Mouse (Mus musculus) layer of hippocampus, adult 9-11 months (tissue): ENCODE results near the gene Scn4b.

Experiments
- DNase-seq: peaks from one replicate; pipeline ENCODE4 v3.0.0; 2022

Gene Scn4b

DNA sequence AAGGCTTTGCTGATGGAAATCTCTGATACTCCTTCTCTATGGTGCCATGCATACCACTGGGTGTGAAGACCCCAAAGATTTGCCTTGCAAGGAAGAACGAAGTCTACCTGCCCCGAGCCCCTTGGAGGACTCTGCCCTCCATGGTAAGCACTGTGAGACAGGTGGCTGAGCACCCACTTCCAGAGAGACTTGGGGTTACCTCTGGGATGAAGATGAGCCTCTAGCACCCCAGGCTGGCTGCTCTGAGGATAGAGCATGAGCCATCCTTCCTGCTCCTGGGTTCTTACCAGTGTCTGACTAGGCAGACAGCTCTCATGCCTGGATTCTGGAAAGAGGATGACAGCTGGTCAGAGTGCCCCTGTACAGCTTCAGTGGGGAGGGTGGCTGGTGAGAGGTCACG is 8.1 kb upstream of the Scn4b start:
- DNase-seq, result no peak

DNA sequence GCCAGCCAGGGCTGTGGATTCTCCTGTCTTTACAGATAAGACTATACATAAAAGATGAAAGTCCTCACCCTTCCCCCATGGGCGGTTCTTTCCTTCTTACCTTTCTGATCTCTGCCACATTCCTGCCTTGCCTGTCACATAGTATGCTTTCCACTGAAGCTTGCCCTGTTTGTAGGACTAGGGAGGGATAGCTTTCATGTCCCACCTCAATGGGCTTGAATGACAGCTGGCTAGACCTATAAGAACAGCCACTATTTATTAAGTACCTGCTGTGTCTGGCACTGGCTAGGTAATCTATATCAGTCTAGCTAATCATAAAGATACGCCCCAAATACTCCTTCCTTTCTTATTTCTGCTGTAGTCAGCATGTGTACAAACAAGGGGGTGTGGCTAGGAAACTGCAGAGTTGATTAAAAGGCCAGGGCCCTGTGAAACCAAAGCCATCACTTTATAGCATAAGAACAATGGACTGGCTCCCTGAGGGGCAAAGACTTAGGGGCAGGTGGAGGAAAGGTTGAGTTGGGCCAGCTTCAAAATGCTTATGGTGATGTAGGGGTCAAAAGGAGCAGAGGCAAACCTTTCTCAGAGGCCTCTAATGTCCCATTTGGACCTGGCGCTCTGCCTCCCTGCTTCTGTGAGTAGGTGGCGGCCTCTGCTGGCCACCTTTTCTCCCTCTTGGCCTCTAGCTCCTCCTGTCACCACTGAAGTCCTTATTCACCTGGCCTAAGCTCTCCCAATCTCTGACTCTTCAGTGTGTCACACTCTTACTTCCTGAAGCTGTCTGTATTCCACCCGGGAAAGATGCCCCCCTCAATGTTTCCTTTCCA is 4.5 kb upstream of the Scn4b start:
- no peak for DNase-seq

DNA sequence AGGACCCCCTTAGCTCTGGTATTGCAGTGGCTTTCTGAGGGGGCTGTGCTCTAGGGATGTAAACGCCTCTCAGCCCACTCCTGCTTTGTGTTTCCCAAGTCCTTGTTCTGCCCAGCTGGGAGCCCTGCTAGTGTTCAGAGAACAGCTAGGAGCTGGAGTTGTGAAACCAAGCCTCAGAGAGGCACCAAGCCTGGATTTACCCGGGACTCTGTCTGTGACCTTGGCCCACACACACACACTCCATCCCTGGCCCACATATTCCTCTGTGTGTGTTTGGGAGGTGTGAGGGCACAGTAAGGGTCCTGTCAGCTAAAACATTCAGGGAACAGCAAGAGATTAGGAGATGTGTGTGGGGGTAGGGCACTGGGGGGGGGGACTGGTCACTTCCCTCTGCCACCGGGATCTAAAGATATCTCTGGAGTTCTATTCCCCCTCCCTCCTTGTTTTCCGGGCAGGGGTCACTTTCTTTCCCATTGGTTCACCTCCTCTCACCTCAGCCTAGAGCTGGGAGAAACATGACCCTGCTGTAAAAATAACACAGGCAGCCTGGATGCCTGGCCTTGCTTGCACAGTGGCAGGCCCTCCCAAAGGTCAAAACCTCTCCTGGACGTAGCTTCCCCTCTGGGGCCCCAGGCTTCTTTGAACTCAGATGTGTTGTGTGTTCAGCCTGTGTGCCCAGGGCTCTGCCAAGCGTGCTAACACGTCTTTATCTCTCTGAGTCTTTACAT is 1.6 kb upstream of the Scn4b start:
- no peak for DNase-seq

DNA sequence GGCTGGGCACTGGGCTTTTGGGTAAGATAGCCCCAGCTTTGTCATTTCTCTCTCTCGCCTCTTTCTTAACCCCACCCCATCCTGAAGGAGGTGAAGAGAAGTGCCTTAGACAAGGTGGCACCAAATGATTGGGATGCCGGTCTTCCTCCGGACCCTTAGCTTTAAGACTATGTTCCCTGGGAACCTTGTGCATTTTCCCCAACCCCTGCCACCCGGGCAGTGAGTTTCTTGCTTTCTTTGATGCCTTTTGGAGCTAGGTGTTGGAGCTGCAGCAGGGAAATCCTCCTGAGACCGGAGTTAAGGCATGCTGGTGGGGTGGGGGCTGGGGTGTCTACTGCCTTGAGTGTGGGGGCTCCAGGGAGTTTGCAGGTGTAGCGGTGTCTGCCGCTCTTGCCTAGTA is 887 bp downstream of the Scn4b start:
- DNase-seq, result no peak

DNA sequence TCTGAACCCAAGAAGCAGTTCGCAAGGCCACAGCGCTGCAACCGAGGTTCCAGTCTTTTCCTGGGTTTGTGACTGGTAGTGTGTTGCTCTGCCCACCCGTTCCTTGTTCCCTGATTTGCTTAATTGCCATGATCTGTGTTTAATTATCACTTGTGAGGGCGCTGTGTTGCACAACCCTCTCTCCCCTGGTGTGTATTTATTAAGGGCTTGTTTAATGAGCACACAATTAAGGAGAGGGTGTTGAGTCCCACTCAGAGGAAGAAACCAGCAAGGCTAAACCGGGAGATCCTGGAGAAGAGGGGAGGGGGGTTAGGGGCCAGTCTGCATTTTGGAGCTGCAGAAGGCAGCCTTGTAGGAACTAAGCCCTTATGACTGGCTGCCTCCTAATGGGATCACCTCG is 2.8 kb downstream of the Scn4b start:
- no peak for DNase-seq

DNA sequence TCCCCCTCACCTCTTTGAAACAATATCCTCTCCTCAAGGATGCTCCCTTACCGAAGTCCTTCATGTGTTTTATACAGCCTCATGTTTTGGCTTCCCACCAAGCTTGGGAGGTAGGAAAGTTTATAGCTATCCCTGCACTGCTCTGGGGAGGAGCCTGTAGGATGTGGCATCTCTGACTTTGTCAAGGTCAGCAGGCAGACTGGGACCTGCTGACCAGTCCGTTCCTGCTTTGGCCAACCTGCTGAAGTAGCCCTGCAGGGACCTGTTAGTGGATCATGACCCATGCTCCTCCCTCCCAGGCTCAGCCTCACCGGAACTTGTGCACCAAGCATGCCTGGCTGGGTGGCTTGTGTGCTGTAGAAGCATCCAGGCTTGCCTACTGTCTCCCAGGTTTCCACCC is 4.5 kb downstream of the Scn4b start:
- DNase-seq, result no peak

DNA sequence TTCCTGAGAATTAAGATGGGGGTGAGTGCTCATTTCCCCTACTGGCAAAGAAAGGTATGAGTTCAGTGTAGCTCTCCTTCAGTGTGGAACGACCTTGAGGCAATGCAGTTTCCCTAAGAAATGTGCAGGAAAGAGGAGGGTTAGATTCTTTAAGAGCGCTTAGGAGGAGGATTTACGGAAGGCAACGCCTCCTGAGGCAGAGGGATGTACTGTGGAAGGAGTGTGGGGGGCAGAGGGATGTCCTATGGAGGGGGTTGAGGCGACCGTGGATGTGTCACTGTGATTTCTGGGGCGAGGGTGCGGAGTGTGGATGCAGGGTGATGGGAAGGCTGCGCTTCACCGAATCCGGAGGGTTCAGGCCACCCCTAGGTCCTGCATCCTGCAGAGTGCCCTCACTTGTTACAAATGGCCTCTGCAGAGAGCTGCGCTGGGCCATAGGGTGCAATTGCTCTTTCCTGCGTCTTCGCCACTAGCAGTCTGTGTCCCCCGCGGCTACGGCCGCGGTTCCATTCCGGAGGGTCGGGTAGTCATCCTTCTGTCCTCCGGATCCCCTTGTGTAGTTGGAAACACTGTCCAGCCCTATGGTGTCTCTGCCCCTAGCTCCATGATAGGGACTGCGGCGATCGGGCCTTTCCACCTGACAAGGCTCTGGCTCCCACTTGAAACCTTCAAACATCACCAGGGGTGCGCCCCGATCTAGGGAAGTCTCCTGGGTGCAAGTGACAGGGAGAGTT is 7.5 kb downstream of the Scn4b start:
- no peak for DNase-seq

DNA sequence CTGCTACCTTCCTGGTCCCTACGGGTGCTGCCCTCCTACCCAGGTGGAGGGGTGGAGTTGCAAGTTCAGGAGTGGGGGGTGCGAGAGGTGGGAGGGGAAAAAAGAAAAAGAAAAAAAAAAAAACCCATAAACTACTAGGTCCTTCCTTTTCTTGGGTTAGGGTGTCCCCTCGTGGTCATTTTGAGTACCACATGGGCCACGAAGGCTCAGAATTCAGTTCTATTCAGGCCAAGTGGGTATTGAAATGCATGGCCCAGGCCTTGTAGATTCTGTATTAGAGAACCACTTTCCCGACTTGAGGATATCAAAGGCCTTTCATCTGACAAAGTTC is 8.0 kb downstream of the Scn4b start:
- peak; percentile 53 for DNase-seq

DNA sequence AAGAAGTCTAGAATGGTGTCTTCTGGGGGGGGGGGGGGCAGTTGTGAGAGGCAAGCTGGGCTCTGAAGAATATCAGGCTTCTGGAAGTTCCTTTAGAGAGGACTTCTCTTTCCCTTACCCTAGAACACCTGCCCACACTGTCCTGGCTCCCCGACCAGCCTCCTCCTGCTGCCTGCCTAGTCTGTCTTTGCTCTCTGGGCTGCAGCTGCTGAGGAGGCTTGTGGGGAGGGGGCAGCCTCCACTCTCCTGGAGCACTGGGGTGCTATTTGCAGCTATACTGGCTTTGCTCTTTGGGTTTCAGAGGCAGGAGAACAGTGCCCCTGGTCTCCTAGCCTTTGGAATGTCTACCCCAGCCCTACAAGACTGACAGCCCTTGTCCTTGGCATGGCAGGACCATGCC is 12.7 kb downstream of the Scn4b start:
- no peak for DNase-seq

DNA sequence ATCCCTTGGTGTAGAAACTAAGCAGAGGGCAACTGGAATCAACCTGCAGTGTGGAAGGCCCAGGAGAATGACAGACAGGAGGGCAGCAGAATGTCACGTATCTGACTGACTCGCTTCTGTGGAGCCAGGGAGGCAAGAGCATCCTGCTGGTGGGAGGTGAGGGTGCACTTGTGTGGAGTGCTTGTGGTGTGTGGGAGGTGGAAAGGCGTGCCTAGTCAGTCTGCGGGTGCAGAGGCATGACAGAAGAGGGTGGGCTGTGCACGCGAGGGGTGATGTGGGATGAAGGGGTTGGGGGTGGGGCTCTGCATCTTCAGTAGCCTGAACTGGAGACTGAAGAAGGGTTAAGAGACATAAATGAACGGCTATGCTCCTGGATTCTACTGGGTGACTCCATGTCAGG is 15.2 kb downstream of the Scn4b start:
- peak; percentile 13 for DNase-seq

DNA sequence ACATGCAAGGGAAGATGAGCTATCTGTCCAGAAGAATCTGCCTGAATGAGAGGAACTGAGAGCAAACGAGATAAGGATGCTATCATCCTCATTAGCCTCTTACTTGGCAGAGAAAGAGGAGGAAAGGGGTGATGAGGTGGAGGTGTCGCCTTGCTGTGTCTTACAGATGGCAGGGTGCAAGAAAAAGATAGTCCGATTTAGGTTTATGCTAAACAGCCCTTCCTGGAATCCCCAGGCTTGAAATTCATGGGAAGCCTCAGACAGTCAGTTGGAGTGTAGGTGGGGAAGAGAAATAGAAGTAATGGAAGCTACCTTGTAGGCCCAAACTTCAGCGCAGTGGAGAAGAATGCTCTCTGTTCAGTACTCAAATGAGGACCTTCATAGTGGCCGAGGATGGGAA is 29.7 kb downstream of the Scn4b start:
- no peak for DNase-seq

DNA sequence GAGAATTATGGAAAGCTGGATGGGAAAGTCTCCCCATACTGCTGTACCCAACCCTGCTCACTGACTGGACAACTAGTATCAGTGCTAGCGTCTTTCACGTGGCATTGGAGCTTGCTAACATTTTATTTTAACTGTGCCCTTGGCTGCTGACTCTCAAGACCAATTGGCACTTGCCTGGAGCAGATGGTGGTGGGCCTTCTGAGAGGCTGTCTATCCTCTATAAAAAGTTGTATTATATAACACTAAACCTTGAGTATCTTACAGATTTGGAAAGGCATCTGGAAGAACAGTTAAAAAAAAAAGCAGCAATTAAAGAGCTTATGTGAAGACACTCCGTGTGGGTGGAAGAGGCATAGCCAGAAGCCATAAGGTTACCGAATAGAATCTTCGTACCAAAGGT is 32.0 kb downstream of the Scn4b start:
- no peak for DNase-seq

DNA sequence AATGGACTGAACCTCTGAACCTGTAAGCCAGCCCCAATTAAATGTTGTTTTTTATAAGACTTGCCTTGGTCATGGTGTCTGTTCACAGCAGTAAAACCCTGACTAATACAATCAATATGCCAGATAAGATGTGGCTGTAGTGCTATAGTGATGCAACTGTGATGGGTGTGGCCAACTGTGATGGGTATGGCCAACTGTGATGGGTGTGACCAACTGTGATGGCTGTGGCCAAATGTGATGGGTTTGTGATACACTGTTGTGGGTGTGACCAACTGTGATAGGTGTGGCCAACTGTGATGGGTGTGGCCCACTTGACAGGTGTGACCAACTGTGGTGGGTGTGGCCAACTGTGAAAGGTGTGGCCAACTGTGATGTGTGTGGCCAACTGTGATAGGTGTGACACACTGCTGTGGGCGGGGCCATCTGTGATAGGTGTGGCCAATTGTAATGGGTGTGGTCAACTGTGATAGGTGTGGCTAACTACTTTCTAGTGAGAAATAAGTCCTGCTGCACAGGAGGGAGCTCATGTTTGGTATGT is 32.9 kb downstream of the Scn4b start:
- DNase-seq, result no peak

DNA sequence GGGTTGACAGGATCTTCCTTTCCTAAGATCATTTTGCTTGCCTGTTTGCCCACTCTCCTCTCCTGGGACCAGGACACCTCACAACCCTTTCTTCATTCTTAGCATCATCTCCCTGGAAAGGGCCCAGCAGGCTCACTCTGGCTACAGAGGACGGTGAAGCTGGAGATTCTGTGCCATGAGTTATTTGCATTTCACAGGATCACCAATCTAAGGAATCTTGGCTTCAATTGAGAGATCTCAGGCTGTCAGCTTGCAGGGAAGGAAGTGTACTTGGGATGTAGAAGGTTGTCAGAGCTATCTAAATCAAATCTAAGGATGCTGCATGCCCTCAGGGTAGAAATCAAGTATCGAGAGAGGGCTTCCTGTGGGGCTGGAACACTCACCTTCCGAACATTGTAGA is 35.3 kb downstream of the Scn4b start:
- DNase-seq, result no peak

DNA sequence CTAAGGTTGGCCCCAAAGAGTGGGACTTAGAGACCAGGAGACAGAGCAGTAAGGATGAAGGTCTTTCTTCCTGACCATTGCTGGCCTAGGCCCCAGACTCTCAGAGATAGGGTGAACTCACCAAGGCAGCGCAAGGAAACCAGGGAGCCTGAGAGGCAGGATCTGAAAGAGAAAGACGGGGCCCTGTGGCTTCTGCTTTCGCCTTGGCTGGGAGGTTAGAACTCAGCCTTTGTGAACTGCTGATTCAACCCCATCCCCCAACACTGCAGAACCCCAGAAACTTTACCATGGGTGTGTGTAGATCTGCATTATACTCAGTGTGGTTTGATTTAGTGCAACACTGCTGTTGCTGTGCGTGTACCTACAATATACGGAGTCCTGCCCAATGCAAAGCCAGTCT is 41.1 kb downstream of the Scn4b start:
- DNase-seq, result no peak

DNA sequence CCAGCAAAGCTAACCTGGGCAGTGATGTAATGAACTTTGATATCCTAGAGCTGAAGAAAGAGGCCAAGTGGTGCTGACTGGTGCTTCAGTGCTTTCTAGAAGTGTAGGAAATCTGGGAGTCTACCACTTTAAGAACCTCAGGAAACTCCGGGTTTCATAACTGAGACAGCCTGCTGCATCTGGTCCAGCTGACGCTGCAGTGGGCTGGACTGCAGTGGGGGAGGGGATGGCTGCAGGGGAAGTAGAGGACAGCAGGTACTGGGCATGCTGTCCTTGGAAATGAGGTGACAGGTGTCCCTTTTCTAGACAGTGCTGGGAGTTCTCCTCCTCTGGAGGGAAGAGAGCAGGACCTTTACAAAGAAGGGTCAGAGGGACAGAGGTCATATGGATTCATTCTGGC is 43.6 kb downstream of the Scn4b start, which contains the start of gene BC049352:
Gene BC049352 (plus strand): TSS at position 238 of the 400 bp plus-strand sequence.
- DNase-seq, result peak; percentile 28

DNA sequence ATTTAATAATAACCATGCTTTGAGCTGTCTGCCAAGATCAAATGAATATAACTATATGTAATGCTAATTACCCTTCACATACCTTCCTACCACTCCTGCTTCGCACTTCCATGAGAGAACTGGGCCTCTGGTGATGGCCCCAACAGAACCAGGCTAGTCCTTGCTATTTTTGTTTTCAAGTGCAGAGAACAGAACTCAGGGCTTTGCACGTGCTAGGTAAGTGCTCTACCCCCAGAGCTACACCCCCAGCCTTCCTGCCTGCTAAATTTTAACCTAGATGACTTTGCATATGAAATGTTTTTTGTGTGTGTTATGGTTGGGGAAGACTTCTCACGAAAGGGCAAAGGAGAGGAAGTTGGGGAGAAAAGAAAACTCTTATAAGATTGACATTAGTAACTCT is 44.3 kb downstream of the Scn4b start:
- no peak for DNase-seq

DNA sequence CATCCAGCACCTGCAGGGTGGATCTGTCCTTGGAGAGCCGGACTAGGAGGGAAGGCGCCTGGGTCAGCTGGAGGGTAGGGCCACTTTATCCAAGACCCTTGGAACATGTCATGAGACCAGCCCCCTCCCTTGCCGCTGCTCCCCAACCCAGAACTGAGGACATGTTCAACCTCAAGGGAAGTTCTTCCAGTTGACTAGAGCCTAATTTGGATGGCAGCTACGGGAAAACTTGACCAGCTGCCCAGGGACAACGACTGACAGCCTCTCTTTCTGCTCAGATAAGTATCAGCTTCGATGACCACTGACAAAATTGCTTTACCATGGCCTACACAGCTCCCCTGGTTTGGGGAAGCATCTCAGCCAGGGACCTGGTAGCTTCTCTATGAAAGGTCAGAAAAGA is 45.1 kb downstream of the Scn4b start:
- no peak for DNase-seq

DNA sequence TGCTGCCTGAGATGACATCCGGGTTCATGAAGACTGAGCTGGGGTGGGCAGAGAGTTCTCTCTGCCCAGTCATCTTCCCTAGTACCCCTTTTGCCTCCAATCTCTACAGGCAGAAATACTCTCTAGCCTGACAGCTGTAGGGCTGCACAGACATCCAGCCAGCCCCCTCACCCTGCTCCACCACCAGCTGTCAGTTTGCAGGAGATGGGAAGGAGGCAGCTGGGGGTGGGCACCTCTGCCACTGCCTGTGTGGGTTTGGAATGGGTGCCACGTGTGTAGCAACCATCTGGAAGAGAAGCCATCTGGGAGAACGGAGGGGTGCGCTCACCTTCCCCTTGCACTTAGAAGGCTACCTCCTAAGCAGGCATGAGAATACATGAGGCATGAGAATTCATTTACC is 47.1 kb downstream of the Scn4b start:
- DNase-seq, result peak; percentile 66

DNA sequence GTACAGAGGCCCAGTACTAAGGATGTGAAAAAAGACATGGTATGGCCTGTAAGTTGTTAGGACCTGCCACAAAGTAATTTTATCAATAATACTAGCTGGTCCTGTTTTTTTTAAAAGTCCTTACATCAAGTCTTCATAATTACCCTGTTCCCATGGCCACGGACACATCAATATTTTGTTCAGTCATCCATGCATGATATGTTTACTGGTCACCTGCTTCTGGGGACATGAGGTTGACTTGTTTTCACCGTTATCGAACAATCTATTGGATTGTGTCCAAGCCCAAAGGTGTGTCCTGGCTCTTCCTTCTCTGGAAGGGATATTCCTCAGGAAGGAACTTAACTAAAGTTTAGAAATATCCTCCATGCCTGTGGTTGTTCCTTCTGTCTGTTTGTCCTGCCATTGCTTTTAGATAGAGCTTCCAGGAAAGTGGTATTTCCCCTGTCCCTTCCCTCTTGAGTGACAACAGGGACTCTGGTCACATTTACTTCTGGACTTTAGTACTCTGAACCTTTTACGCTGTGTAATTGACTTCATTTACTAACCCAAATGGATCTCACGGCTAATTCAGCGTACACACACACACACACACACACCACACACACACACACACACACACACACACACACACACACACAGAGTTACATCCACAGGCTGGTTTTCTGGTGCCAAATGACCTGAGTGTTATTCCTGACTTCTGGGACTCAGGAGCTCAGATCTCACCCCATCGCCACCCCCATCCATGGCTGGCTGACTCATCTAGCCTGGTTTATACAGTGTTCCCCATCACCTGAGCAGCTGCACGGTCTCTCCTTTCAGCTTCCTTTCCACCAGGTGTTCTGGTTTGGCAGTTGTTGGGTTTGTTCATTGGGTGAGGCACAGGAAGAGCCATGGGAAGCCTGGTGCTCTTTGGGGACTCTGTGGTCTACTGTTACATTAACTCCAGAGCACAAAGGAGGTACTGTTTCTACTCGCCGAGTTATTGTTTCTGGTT is 50.7 kb downstream of the Scn4b start:
- no peak for DNase-seq

DNA sequence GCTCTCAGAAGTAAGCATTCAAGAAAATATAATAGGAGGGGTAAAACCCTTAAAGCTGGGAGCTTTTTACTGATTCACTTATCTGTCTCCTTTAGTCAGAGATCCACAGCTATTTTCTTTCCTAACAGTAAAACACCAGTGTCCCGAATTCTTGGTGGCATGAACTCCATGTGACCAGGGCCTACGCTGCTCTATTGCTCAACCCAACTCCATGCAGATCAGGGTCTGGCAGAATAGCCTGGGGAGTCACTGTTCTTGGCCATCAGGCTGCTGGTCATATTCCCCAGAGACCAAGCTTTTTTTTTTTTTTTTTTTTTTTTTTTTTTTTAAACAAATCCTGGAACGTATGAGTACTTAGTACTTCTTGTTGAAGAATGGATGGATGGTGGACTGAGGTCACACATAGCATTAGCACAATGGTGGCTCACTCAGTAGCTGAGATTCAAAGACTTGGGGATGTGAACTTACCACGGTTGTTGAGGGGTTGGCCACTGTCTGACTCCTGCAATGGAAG is 51.5 kb downstream of the Scn4b start:
- DNase-seq, result no peak

DNA sequence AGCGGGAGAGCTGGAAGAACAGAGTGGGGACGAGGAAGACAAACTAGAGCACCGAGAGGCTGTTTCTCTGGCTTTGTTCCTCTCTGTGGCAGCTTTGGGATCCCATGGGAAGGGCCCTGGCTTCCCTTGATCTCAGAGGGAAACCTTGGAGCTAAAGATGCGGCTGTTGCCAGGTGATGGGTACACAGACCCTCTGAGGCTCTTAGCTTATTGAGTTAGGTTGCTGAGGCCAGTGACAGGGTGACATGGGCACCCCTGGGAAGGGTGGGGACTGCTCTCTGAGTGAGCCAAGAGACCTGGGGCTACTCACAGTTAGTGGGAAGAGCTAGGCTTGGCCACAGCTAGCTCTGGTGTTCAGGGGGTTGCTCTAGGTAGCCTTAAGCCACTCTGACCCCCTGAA is 57.3 kb downstream of the Scn4b start:
- DNase-seq, result no peak
